Mouse (Mus musculus): ENCODE results near the gene Hoxa10.

Gene Hoxa10

DNA sequence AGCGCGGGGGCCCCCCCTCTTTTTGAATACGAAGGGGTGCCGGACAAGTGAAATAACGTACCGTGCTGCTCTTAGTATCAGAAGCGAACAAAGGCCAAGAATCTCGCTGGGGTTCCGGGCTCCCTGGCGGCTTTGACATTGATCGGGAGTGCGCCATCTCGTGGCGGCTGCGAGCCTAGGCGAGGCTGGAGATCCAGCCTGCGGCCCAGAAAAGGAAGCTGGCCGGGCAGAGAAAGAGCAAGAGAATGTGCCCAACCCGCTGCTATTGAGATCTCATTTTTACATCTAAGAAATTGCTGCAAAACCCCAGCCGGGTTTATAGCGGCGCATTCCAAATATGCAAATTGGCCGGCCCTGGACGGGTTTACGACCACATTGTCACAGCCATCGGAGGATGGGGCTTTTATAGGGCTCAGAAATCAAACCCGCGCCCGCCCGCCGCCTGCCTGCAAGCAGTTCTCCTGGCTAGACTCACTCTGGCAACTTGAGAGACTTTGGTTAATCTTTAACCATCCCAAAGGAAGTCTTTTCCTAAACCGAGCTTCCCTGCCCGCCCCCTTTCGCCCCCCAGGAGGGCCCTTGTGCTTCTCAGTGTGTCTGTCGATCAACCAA is at the start of gene Hoxa10:
TSS of gene Hoxa10 (minus strand) at position 466 of the 612 bp plus-strand sequence.
- peak; percentile 77 to 91 for DNase-seq (ENCODE audit: low spot score in 2 of 2)

DNA sequence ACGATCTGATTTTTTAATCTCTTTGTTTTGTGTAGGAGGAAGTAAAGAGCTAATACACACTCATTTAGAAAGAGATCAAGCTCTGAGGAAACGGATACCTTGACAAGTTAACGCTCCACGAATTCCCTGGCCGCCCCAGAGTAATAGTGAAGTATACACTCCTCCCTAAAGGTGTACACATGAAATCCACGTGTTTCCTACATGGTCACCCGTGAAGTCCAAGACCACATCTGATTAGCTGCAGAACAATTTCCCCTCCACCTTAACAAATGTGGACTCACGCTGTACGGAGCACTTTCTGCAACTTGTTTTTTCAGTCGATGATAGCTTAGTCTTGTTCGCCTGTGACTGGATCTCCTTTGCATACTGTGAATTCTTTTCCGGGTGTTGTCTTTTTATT is 49.5 kb upstream of the Hoxa10 start:
- no peak for DNase-seq (ENCODE audit: low spot score in 2 of 2)

DNA sequence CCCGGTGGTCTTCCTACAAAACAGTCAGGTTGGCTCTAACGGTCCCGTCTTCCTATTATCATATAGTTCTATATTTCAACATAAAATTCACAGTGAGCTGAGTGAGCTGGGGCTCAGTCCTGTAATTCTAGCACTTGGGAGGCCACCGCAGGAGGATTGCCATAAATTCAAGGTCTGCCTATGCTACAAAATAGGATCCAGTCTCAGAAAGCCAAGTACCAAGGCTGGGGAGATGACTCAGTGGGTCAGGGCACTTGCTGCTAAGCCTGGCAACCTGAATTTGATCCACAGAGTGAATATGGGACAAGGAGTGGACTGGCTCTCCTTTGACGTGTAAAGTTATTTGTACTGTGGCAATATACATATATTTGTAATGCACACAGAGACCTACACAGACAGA is 43.2 kb upstream of the Hoxa10 start:
- no peak for DNase-seq (ENCODE audit: low spot score in 2 of 2)

DNA sequence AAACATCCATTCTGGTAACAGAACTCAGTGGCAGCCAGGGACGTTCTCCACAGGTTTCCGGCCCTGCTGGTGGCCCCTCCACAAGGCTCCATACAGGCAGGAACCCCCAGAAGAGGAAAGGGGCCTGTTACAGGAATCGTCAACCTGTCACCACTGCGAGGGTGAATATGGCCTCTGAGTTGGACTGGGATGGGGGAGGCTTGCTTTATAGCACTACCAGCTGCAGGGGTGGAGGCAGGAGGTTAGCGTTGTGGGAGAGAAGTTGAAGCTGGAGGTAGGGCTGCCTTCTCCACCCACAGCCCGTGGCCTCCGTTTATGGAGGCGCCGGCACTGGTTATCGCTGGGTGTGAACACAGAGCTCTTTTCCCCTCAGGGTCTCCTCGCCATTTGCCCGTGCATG is 40.4 kb upstream of the Hoxa10 start:
- no peak for DNase-seq (ENCODE audit: low spot score in 2 of 2)

DNA sequence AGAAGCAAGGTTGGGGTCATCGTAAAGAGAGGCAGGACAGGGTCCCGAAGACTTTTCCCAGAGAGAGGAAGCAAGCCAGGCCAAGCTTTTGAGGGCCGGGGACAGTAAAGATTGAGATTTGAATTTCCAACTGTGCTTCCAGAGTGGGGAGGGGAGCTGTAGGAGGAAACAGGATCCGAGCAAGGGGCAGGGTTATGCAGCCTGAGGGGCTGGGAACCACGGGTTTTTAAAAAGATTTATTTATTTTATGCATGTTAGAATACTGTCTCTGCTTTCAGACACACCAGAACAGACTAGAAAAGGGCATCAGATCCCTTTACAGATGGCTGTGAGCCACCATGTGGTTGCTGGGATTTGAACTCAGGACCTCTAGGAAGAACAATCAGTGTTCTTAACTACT is 36.3 kb upstream of the Hoxa10 start:
- DNase-seq (ENCODE audit: low spot score in 2 of 2) = no peak

DNA sequence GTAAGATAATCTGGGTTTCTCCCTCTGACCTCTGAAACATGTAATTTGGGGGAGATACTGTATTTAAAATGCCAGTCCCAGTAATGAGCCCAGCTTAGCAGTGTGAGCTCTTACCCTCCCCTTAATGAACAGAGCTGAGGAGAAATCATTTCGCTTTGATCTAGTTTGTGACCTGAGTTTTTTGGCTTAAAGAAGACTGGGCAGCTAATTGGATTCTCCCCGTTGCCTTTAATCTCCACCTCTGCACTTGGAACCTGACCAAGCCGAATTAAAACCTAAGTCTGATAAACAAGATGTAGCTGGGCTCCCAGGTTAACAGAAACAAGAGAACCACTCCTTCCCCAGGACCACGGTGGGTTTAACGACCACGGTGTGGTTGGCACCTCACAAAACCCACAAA is 35.7 kb upstream of the Hoxa10 start:
- DNase-seq (ENCODE audit: low spot score in 2 of 2) = no peak

DNA sequence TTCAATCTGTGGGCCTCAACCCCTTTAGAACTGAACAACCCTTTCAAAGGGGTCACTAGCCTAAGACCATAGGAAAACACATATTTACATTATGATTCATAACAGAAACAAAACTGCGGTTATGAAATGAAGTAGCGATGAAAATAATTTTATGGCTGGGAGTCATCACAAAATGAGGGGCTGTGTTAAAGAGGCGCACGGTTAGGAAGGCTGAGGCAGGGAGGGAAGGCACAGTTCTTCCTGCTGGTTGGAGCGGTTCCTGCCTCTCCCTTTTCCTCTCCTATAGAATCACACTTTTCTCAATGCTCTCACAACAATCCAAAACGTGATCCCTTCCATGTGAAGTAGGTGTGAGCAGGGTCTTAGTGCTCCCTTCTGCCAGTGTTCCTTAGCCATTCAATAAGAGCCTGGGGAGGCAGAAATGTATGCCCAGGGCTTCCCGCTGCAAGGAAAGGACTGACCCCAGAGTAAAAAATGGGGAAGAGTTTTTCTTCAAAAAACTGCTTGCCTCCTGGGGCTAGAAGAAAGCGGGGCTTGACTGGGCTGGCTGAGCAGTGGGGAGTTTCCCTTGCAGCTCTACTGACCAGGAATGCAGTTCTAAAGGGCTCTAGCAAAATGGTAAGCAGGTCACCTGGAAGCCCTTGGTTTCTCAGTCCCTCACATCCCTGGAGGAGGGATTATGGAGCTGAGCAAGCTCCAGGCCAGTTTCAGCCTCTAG is 35.1 kb upstream of the Hoxa10 start:
- no peak for DNase-seq (ENCODE audit: low spot score in 2 of 2)

DNA sequence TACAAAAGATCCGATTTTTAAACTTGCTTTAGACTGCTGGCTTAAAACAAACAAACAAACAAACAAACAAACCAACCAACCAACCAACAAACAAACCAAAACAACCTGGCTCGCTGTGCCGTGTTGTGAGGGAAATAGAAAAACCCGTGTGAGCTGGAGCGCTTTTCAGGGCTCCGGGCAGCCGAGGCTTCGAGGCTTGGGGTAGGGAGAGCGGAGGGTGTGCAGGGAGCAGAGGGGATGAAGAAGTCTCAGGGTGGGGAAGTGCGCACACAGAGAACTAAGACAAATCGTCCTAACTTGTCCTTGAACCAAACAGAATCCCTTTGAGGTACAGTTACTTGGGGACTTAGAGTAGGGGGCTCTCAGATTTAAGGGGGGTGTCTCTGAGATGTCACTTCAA is 33.9 kb upstream of the Hoxa10 start:
- no peak for DNase-seq (ENCODE audit: low spot score in 2 of 2)

DNA sequence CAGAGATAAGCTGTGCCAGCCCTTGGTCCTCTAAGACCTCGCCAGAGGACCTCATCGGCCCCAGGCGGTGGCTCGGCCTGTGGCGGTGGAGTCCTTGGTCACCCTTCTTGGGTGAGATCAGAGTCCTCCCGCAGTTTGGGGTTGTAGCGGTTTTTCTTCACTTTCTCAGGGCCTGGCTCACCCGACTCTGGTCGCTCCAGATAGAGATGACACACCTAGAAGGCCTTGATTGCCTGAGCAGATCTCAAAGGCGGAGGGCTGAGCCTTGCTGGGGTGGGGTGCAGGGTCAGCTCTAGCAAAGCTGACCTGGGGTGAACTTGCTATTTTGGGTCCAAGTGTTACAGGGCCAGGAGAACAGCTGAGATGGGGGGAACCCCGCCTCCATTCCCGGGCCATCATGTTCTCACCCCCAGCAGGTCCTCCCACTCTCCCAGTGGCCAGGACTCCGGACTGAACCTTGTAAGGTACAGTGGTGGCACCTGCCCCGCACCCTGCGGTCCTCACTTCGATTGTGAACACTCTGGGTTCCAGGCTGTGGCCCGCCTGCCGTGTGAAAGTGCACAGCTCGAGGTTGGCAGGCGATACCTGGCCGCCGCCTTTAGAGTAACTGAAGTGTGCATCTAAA is 33.1 kb upstream of the Hoxa10 start:
- no peak for DNase-seq (ENCODE audit: low spot score in 2 of 2)

DNA sequence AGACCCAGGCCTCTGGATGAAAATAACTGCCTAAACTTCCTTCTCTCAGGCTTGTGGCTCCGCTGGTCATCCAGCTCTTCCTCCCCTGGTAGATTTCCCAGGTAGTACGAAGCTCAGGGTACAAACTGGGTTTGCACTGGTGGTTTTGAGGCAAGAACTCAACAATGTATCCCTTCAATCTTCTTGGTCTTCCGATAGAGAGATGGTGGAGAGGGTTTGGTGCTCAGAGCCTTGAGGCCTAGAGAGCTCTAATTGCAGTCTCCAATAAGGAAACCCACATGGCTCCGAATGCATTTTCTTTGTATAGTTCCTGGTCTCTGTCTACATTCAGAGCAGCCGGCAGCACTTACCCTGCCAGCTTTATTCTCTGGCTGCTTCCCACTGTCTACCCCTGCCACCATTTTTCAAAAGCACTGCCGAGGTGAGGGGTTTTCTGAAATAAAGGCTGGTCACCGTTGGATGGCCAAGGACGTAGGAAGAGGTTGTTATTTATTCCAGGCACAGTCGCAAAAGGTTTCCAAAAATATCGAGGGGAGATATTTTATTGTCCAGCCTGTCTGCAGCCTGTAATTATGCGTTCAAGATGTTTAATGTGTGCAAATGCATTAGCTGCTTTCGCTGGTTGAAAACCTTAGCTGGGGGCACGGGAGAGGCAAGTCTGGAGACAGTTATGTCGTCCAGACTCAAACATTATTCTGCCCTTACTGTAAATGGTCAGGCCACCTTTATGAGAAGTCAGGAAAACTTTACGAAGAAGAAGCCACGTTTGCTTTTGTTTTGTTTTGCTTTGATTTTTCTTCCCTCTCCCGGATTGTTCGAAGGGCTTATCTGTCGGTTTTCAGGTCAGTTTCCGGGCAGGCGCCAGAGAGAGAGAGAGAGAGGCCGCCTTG is 32.4 kb upstream of the Hoxa10 start:
- no peak for DNase-seq (ENCODE audit: low spot score in 2 of 2)

DNA sequence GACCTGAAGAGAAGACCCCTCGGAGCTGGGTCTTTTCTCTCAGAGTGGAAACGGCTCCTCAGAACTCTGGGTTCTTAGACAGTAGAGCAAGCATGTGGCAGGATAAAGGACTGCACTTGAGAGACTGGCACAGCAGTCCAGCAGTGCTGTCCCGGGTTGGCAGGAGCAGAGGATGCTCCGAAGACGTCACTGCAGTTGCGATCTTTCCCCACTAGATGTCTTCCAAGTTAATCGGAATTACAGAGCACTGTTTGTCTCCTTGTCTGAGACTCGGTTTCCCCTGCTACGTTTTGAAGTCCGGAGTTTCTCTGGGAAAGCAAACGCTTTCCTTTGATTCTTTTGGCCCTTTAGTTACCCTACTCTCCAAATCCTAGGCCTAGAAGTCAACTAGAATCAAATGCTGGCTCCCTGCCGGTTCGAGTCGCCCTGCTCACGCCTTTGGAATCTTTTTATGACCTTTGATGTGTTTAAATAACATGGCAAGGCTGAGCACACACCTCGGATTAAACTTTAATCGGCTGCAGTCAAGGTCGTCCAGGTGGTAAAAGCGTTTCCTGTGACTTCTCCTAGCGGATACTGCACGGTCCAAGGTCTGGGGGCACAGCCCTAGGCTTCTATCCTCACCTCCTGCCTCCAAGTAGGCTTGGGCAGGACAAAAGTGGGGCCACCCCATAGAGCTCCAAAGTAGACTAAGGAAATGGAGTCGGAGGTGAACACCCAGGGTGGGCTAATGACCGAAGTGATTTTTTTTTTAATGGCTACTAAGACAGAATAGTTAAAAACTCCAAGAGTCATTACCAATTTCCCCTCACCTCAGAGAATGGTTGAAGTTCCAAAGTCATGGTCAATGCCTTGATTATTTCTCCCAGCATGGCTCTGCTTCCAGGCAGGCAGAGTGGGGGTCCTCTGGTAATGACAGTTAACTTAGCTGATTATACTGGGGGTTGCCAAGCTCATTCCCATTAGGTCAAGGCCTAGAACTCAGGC is 30.1 kb upstream of the Hoxa10 start:
- DNase-seq (ENCODE audit: low spot score in 2 of 2) = no peak

DNA sequence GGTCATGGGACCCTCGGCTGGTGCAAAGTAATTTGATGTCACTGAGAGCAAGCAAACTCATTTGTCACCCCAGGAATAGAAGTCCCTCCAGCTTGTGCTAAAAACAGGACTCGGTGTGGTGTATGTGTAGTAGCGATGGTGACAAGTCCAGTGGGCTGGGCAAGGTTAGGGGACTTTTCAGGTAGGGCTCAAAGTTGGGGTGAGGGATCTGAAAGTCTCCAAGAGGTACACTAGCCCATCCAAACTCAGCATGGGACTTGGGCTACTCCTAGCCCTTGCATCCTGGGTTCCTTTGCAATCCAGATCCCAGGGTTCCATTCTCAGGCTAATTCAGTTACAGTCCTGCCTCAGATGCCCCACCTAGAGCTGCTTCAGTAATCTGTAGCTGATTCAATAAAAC is 28.1 kb upstream of the Hoxa10 start:
- DNase-seq (ENCODE audit: low spot score in 2 of 2) = no peak

DNA sequence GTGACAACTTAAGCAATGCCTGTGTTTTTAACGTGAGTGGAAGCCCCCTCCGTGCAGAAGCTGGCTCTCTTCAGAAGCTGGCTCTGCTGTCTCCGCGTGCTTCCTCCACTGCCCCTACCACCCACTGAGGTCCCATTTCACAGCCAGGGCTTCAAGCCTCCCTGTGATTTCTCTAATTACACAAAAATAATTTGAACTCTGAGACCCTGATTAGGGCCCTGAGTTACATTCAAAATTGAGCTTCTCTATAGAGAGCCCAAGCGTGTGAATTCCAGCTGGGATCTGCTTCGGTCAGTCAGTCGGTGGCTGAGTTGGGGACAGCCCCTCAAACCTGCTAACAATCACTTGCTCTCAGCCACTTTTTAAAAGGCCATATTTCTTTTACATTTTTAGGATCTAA is 27.7 kb upstream of the Hoxa10 start:
- no peak for DNase-seq (ENCODE audit: low spot score in 2 of 2)

DNA sequence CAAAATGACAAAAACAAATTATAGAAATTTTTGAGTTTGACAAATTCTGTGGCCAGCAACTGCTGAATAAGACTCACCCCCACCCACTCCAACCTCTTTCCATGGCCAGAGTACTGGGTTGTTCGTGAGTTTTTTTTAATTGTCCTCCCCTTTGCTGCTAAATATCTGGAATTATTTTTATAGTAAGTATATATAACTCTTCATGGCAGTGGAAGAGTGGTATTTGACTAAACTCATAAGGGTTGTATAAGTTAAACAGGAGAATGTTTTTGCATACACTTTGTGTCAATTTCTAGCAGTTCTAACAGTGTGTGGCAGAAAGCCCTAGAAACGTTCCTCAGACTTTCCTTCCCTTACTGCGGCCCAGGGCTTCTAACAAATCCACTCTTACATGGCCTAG is 27.0 kb upstream of the Hoxa10 start:
- DNase-seq (ENCODE audit: low spot score in 2 of 2) = no peak

DNA sequence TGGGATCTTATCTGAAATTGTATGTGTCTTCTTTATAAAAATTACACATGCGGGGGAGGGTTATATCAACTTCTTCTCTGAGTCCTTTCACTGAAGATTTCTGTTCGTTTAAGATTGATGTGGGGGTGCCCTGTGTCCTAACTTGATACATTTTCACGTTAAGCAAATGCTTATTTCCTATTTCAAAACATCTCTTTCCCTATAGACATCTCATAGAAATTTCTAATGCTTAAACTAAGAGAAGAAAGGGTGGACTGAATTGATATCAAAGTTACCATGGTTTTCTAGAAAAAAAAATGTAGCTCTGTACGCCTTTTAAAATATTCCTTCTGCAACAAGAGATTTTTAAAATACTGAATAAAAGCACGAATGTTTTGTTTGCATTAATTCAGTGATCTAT is 26.6 kb upstream of the Hoxa10 start:
- no peak for DNase-seq (ENCODE audit: low spot score in 2 of 2)

DNA sequence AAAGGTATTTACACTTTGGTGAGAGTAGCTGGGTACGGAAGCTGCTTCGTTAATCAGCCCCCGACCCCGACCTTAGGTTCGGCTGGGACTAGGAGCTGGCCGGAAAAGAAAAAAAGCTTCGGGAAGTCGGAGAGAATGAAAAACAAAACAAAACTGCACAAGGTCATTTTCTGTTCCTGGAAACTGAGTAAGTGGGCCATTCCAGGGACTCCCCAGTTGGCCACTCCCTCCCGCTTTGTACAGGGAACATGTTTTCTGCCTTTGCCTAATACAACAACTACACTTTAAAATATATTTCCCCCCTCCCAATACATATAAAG is 26.0 kb upstream of the Hoxa10 start:
- DNase-seq (ENCODE audit: low spot score in 2 of 2) = no peak

DNA sequence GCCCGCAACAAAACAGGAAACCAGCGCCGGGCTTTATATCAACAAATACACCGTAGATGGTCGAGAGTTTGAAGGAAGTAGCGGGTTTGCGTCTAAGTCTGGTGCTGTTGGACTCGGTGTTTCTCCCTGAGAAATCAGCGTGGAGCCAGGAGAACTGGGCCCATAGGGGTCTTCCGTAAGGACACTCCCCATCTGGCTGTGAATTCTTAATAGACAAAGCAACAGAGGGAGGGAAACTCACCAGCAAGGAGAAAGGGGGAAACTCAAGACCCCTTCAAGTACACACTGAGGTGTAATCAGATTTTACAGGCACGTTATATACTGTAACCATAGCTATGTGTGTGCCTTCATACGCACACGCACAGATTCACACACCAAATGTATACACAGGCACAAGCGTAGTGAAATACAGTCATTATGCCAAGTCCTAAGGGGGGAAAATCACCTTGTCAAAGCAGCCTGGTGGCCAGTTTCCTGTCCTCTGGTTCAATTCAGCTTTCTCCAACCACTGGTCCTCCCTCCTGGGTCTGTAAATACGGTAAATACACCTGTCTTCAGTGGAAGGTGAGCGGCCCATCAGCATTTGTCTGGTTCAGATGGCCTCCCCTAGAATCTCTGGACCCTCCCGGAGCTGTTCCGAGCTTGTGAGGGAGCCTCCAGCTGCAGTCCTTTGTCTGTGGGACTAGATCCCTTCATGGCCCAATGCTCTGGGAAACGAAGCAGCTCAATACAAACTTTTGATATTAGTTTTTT is 25.4 kb upstream of the Hoxa10 start:
- no peak for DNase-seq (ENCODE audit: low spot score in 2 of 2)

DNA sequence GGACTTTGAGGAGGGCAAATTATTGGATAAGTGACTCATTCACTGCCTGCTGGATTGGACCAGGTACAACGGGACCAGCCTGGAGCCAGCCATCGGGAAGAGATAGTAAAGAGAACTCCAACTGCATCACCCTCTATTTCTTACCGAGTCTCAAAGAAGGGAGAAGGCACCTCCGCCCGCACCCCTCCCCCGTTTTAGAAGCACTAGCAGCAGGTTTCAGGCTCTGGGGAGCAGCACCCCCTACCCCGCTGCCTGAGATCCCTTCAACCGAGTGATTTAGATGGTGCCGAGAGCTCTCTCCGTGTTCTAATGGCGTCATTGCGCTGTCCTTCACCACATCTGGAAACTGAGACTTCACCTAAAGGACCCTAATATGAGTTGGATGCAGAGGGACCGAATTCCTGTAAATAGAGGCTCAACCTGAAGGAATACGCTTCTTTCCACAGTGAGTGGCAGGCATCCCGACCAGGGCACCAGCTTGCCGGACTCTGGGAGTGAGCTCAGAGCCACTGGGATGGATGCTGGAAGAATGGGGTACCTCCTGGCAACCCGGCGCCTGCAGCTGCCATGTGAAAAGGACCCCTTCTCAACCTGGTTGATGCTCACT is 24.8 kb upstream of the Hoxa10 start:
- no peak for DNase-seq (ENCODE audit: low spot score in 2 of 2)

DNA sequence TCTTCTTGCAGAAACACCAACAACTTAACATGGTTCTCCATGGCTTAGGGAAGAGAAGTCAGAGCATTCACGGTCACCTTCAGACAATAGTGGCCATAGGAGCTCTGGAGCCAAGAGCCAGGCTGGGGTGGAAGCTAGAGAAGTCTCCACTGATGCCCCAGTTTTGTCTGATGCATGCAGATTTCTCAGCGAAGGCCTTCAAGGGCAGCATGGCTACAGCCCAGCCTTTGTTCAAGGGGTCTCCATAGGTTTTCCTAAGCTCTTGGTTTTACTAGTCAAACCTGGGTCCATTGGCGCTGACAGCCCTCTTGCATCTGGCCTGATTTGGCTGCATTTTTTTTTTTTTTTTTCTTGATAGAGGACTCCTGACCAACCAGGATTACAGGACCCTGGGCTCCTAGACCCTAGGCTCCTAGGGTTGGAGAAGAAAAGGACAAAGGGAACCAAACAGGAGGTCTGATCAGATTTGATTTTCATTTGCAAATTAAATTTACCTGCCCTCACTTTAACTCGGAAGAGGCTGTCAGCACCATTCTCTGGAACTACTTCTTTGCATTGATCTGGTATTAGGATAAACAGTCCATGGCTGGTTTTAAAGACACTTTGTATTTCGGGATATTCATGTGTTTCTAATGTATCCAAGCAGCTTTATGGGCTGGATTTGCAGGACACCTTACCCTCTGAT is 23.6 kb upstream of the Hoxa10 start:
- no peak for DNase-seq (ENCODE audit: low spot score in 2 of 2)

DNA sequence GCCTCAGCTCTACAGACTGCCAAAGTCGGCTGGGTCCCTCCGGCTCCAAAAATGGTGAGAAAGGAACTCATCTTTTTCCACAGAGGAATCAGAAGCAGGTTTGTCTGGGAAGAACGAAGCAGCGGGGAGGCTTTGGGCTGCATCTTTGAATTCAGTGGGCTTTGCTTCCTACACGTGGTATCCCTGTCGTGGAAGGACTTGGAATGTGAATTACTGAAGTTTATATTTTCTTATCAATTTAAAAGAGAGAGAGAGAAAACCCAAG is 22.6 kb upstream of the Hoxa10 start:
- no peak for DNase-seq (ENCODE audit: low spot score in 2 of 2)
